Mouse (Mus musculus) midbrain, embryonic 13.5 days (tissue): Measurements from ENCODE around the gene Gga3. TPM values are rescaled to one million over a fixed set of nuclear protein-coding genes. Genes with fewer than 3 reads are reported as not detected.

Experiments used
- ATAC-seq: fragments of 200-750 bp; cut with Nextera tagmentation; 2 replicates; pipeline ENCODE4 v1.8.0; 2017; ENCODE audit warnings: mild to moderate bottlenecking, moderate TSS enrichment, moderate library complexity
- H3K27ac ChIP-seq: fragments of 300-500 bp; sonication (generic); 2 replicates; pipeline ENCODE4 v1.5.1; 2015; ENCODE audit warnings: inconsistent platforms, mild to moderate bottlenecking, moderate library complexity
- H3K27me3 ChIP-seq: fragments of 300-500 bp; sonication (generic); 2 replicates; pipeline ENCODE4 v1.6.1; 2015; ENCODE audit warnings: mild to moderate bottlenecking, inconsistent platforms
- H3K36me3 ChIP-seq: fragments of 300-500 bp; sonication (generic); 2 replicates; pipeline ENCODE4 v1.6.1; 2015; ENCODE audit warnings: mild to moderate bottlenecking, inconsistent platforms
- H3K4me1 ChIP-seq: fragments of 300-500 bp; sonication (generic); replicated peaks from 2 replicates; pipeline ENCODE4 v1.6.1; 2015; ENCODE audit warnings: inconsistent platforms
- H3K4me2 ChIP-seq: fragments of 300-500 bp; sonication (generic); replicated peaks from 2 replicates; pipeline ENCODE4 v1.6.1; 2015; ENCODE audit warnings: moderate library complexity, mild to moderate bottlenecking, inconsistent platforms
- H3K4me3 ChIP-seq: fragments of 300-500 bp; sonication (generic); replicated peaks from 2 replicates; pipeline ENCODE4 v1.5.1; 2015; ENCODE audit warnings: mild to moderate bottlenecking, inconsistent platforms
- H3K9ac ChIP-seq: fragments of 300-500 bp; sonication (generic); replicated peaks from 2 replicates; pipeline ENCODE4 v1.6.1; 2015; ENCODE audit warnings: mild to moderate bottlenecking, inconsistent platforms
- H3K9me3 ChIP-seq: fragments of 300-500 bp; sonication (generic); 2 replicates; pipeline ENCODE4 v1.6.1; 2016; ENCODE audit warnings: mild to moderate bottlenecking, inconsistent platforms
- WGBS: fragments of 180-500 bp; shearing (Covaris S2); methylation state at CpG from one replicate; pipeline ENCODE4 v1.1.7; 2015; 5-methylcytosine and 5-hydroxymethylcytosine counted together
- polyA plus RNA-seq: library from polyadenylated mRNA; unstranded; fragments of >200 nt; fragmentation: Nextera tagmentation; extraction: Ambion mirVana; gene quantifications from 2 replicates; pipeline ENCODE4 v1.2.1, GENCODE M21; 2015

Gga3 gene
- polyA plus RNA-seq, 1 experiment from 2014 or later = 38.1 TPM

DNA sequence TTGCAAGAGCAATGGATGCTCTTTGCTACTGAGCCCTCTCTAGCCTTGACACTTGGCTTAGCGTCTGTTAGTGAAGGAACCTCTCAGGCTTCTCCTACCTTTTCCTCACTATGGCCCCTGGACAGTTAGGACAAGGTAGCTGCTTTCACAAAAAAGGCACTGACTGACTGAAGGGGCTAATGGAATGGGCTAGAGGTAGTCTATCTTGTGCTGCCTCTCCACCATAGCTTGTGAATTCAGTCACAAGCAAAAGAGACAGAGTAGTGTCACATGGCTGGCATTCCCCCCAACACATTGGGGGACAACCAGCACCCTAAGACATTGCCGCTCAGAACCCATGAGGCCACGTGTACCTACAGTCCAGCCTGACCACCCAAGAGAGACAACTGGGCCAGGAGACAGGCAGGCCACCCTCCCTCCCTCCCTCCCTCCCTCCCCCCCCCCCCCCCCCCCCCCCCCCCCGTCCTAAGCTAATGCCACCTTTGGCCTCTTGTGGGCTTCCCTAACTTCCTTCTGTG lies 36.5 kb upstream of the Gga3 start:
- Histone ChIP-seq H3K4me1 (no peaks in the 10 kb centered on the region), H3K9ac (no peak overlapping the region), H3K9me3 (no peaks in the 10 kb centered on the region), H3K4me3 (no peak overlapping the region), H3K4me2 (no peak overlapping the region), H3K36me3 (peaks cover 13% of the 10 kb centered on the region; the same call in 1 of the 2 replicates), H3K27ac (no peak overlapping the region), H3K27me3 (no peaks in the 10 kb centered on the region)
- no peak for ATAC-seq
- WGBS = 87% methylated on average over 2 of the region's 4 CpGs

DNA sequence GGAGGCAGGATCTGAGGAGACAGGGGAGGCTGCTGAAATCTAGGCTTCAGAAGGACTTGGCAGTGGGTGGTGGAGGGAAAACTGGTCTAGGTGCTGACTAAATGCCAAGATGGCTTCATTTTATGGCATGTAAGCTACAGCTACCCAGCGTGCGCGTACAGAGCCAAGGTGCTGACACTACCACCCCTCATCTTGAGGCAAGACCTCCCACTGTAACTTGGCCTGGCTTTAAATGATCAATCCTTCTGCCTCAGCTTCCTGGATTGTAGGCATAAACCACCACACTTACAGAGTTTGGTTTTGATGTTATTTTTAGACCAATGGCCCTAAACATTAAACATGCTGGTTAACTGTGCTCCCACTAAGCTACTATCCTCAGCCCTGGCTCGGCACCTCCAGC lies 35.7 kb upstream of the Gga3 start:
- H3K27ac ChIP-seq = no peak overlapping the region
- H3K36me3 ChIP-seq = peaks cover 5% of the 10 kb centered on the region; the same call in 1 of the 2 replicates
- no peaks in the 10 kb centered on the region for H3K9me3 ChIP-seq
- H3K4me1 ChIP-seq = no peaks in the 10 kb centered on the region
- H3K9ac ChIP-seq = no peak overlapping the region
- H3K4me3 ChIP-seq = no peak overlapping the region
- H3K27me3 ChIP-seq = no peaks in the 10 kb centered on the region
- WGBS = 95% methylated on average over 4 of the region's 4 CpGs
- no peak for ATAC-seq
- H3K4me2 ChIP-seq = no peak overlapping the region

DNA sequence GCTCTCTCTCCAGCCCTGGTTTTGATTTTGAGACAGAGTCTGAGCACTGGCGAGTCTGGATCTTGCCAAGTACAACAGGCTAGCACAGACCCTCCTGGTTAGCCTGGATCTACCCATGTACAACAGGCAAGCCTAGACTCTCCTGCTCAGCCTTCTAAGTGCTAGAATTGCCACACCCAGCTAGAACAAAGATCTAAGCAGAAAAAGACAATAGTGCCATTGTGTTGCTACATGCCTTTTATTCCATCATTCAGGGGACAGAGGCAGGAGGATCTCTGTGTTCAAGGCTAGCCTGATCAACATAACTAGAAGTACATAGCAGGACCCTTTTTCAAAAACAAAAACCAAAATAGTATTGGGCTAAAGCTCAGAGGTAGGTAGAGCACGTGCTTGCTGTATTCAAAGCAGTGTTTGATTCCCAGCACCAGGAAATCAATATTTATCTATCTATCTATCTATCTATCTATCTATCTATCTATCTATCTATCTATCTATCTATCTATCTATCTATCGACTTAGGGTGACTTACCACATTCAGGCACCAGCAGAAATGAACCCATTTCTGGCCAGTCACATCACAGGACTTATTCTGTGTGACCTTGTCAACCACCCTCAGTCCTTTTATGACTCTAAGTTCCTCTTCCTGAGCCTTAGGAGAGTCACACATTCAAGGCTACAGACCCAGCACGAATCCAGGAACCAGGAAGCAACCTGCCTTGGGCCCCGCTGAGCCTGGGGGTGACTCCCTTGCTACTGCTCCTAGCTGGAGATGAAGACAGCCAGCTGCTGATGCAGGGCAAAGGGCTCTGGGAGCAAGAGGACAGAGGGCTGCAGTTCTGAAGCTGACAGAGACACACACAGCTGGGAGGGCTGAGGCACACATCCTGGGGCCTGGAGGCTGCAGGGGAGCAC lies 34.9 kb upstream of the Gga3 start:
- no peak overlapping the region for H3K9ac ChIP-seq
- H3K9me3 ChIP-seq = no peaks in the 10 kb centered on the region
- H3K36me3 ChIP-seq = no peaks in the 10 kb centered on the region
- H3K27ac ChIP-seq = no peak overlapping the region
- 81% methylated on average over 5 of the region's 5 CpGs for WGBS
- H3K27me3 ChIP-seq = no peaks in the 10 kb centered on the region
- no peak overlapping the region for H3K4me3 ChIP-seq
- no peak for ATAC-seq
- no peaks in the 10 kb centered on the region for H3K4me1 ChIP-seq
- H3K4me2 ChIP-seq = no peak overlapping the region

DNA sequence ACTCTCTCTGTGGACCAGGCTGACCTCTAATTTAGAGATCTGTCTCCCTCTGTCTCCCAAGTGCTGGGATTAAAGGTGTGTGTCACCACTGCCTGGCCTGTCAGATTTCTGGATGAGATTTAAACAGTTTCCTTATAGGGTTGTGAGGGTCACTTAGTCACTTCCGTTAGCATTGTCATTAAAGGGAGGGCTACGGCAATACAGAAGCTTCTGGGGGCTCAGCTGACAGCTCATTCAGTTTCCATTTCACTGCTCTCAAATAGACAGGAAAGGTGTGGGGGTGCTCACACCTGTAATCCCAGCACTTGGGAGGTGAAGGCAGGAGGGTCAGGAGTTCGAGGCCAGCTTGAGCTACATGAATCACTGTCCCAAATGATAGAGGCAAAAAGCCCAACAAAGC lies 33.1 kb upstream of the Gga3 start:
- Histone ChIP-seq H3K27me3 (no peaks in the 10 kb centered on the region), H3K4me3 (no peak overlapping the region), H3K27ac (no peak overlapping the region), H3K36me3 (no peaks in the 10 kb centered on the region), H3K4me1 (no peaks in the 10 kb centered on the region), H3K9me3 (no peaks in the 10 kb centered on the region), H3K4me2 (no peak overlapping the region), H3K9ac (no peak overlapping the region)
- ATAC-seq = no peak
- WGBS = 83% methylated on average over 3 of the region's 3 CpGs

DNA sequence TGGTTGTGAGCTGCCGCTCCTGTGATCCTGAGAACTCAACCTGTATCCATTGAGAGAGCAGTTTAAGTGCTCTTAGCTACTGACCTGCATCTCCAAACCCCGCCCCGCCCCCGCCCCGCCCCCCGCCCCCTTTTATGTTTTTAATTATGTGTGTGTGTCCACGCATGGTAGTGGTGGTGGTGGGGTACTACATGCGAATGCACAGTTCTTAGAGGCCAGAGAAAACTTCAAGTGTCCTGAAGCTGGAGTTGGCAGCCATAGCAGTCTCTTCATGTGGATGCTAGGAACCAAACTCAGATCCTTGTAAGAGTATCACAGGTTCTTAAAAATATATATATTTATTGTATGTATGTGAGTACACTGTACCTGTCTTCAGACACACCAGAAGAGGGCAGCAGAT lies 31.6 kb upstream of the Gga3 start:
- 73% methylated on average over 8 of the region's 8 CpGs for WGBS
- Histone ChIP-seq H3K4me2 (no peak overlapping the region), H3K27ac (no peak overlapping the region), H3K4me1 (no peaks in the 10 kb centered on the region), H3K9me3 (no peaks in the 10 kb centered on the region), H3K9ac (no peak overlapping the region), H3K36me3 (no peaks in the 10 kb centered on the region), H3K27me3 (no peaks in the 10 kb centered on the region), H3K4me3 (no peak overlapping the region)
- ATAC-seq = no peak

DNA sequence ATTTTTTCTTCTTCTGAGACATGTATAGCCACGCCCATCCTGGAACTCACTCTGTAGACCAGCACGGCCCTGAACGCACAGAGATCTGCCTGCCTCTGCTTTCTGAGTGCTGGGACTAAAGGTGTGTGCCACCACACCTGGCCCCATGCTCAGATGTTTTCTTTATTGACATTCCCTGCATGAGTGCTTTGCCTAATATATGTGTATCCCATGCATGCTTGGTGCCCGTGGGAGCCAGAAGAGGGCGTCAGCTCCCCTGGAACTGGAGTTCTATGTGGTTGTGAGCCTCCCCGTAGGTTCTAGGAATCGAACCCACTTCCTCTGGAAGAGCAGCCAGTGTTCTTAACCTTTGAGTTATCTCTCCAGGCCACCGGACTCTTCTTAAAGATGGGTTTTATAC lies 31.2 kb upstream of the Gga3 start:
- Histone ChIP-seq H3K36me3 (no peaks in the 10 kb centered on the region), H3K4me3 (no peak overlapping the region), H3K4me1 (no peaks in the 10 kb centered on the region), H3K4me2 (no peak overlapping the region), H3K27ac (no peak overlapping the region), H3K9ac (no peak overlapping the region), H3K27me3 (no peaks in the 10 kb centered on the region), H3K9me3 (no peaks in the 10 kb centered on the region)
- no peak for ATAC-seq
- 84% methylated on average over 8 of the region's 8 CpGs for WGBS

DNA sequence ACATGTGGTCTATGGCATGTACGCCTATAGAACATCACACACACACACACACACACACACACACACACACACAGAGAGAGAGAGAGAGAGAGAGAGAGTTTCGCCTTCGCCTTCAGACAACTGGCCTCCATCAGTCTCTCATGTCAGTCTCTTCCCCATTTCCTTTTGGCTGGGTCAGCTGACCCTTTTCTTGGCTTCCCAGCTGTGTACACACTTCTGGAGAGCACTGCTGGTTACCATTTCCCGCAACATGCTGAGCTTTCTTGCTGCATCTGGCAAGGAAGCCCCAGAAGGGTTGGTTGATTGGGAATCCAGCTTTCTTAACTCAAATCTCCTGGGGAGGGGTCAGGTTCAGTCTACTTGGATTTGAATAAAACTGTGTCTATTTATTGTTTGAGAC lies 30.3 kb upstream of the Gga3 start:
- WGBS = 75% methylated on average over 3 of the region's 4 CpGs
- ATAC-seq = no peak

DNA sequence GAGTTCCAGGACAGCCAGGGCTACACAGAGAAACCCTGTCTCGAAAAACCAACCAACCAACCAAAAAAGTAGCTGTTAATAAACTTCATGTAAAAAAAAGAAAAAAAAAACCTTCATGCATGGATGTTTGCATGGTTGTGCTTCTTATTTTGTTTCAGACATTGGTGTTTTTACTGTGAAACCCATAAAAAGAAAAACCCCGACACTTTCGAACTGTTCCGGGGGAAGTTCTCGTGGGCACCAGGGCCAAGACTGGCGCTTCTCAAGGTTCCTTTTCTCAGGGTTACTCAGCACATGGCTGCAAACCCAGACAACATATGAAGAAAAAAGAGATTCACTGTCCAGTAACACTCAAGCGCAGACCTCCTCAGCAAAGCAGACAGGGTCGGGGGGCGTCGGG lies 29.0 kb upstream of the Gga3 start:
- H3K4me1 ChIP-seq = 0 out of 2 replicates have a peak, but pooled peaks cover 2% of the 10 kb centered on the region
- no peak overlapping the region for H3K4me3 ChIP-seq
- H3K9ac ChIP-seq = no peak overlapping the region
- no peak overlapping the region for H3K4me2 ChIP-seq
- no peaks in the 10 kb centered on the region for H3K36me3 ChIP-seq
- no peak for ATAC-seq
- 91% methylated on average over 10 of the region's 10 CpGs for WGBS
- H3K27me3 ChIP-seq = no peaks in the 10 kb centered on the region
- H3K27ac ChIP-seq = no peak overlapping the region
- no peaks in the 10 kb centered on the region for H3K9me3 ChIP-seq

More for the DNA sequence above, 30.3 kb upstream of the Gga3 start:
- no peak overlapping the region for H3K4me2 ChIP-seq
- H3K4me1 ChIP-seq = no peaks in the 10 kb centered on the region
- no peaks in the 10 kb centered on the region for H3K27me3 ChIP-seq
- no peaks in the 10 kb centered on the region for H3K9me3 ChIP-seq
- no peak overlapping the region for H3K27ac ChIP-seq
- no peaks in the 10 kb centered on the region for H3K36me3 ChIP-seq
- no peak overlapping the region for H3K9ac ChIP-seq
- H3K4me3 ChIP-seq = no peak overlapping the region

DNA sequence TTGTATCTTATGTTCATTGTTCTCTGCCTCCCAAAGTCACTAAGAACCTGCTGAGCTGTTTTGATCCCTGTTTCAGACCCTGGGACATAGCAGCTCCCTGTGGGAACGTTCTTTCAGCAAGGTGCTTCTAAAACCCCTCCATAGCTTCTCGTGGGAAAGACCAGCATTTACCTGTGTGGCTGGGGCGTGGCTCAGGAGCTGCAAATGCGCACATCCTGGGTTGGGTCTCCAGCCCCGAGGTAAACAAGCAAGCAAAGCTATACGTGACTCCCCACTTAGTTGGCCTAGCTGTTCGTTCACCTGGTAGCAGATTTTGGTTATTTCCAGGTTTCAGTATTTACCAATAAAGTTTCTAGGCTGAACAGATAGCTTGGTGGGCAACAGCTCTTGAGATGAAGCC lies 28.4 kb upstream of the Gga3 start:
- H3K36me3 ChIP-seq = no peaks in the 10 kb centered on the region
- H3K9me3 ChIP-seq = no peaks in the 10 kb centered on the region
- WGBS = 80% methylated on average over 7 of the region's 7 CpGs
- no peak overlapping the region for H3K4me2 ChIP-seq
- no peak overlapping the region for H3K4me3 ChIP-seq
- H3K4me1 ChIP-seq = peaks cover 6% of the 10 kb centered on the region
- H3K9ac ChIP-seq = no peak overlapping the region
- ATAC-seq = no peak
- no peak overlapping the region for H3K27ac ChIP-seq
- H3K27me3 ChIP-seq = no peaks in the 10 kb centered on the region

DNA sequence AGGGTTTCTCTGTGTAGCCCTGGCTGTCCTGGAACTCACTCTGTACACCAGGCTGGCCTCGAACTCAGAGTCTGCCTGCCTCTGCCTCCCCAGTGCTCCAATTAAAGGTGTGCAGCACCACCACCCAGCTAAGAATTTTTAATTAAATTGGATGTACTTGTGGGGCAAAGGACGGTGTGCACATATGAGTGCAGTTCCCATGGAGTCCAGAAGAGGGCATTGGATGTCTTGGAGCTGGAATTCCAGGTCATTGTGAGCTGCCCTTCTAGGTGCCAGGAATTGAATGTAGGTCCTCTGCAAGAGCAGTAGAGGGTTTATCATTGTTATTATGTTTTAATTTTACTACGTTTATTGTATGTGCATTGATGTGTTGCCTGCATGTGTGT lies 27.6 kb upstream of the Gga3 start:
- peaks cover 12% of the 10 kb centered on the region for H3K4me1 ChIP-seq
- ATAC-seq = no peak
- no peaks in the 10 kb centered on the region for H3K27me3 ChIP-seq
- no peak overlapping the region for H3K9ac ChIP-seq
- 29% methylated on average over 3 of the region's 3 CpGs for WGBS
- H3K27ac ChIP-seq = no peak overlapping the region
- no peak overlapping the region for H3K4me3 ChIP-seq
- H3K4me2 ChIP-seq = no peak overlapping the region
- H3K9me3 ChIP-seq = no peaks in the 10 kb centered on the region
- H3K36me3 ChIP-seq = no peaks in the 10 kb centered on the region

DNA sequence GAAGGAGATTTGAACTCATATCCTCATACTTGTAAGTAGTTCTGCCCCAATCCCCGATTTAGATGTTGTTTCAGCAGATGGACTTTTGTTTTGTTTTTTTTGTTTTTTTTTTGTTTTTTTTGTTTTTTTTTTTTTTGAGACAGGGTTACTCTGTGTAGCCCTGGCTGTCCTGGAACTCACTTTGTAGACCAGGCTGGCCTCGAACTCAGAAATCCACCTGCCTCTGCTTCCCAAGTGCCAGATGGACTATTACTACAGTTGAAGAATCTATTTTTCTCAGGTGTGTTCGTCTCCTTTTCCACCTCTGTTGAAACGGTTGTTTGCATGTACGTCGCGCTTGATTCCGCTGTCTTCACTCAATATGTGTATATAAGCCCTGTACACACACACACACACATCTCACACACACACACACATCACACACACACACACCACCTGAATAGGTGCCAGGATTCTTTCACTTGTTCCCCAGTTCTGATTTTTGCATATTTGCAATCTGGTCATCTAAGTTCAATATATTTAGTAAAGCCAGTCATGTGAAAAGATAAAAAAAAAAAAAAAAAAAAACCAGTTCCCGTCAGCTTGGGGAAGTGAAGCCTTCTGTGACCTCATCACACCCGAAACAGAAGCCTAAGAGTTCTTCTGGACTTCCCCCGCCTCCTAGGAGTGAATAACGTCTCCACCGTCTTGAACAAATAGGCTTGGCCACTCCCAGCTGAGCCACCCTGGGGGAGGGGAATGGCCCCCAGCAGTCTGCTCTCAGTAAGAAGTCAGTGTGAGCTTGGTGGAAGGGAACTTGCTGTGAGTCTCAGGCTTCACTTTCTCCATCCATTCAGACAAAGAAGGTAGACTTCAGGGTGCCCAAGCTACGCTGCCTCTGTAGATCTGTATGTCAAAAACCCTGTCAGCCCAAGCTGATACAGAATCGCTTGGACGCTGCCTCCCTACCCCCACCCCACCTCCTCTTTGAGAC lies 27.0 kb upstream of the Gga3 start:
- Histone ChIP-seq H3K9me3 (no peaks in the 10 kb centered on the region), H3K27me3 (no peaks in the 10 kb centered on the region), H3K9ac (no peak overlapping the region), H3K4me2 (no peak overlapping the region), H3K36me3 (no peaks in the 10 kb centered on the region), H3K27ac (no peak overlapping the region), H3K4me1 (peaks cover 12% of the 10 kb centered on the region), H3K4me3 (no peak overlapping the region)
- 53% methylated on average over 16 of the region's 16 CpGs for WGBS
- no peak for ATAC-seq
